Mouse (Mus musculus): ENCODE data around the gene Tmem178b.

The Tmem178b gene

DNA sequence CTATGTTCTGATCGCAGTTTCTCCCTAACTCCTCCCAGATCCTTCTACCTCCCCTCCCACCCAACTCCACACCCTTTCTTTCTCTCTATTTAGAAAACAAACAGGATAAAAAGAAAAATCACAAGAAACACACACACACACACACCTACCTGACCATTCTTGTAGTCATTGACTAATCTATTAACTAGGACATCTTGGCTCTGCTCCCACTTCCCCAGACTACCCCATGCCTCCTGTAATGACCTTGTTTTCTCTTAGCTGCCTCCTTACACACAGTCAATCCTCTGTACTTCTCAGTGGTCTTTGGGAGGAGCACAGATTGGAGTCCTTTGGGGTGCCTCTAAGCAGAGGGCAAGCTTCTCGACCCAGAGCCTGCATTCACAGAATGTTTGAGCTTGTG is 367.6 kb downstream of the Tmem178b start:
- DNase-seq (ENCODE audit: extremely low read depth, low read depth, low spot score): no peak

DNA sequence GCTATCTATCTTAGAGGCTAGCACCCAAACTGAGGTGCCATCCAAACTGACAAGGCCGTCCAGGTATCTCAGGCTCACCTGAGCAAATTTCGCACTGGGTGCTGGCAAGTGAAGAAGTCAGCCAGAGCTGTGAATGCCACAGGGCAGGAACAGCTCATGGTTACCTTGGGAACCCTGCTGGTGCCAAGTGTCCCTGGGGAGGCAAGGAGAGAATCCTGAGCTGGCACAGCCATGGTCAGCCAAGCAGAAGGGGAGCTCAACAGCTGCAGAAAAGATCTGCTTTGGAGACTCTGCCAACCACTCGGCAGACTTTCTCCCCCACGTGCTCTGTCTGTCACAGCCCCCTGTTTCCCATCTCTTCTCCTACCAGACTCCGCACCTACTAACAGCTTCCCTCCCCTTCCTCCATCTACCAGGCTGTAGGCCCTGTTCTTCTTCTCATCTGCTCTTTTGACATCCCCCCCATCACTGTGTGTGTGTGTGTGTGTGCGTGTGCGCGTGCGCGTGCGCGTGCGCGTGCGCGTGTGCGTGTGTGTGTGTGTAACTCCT is 374.4 kb downstream of the Tmem178b start:
- DNase-seq (ENCODE audit: extremely low read depth, low read depth, low spot score): no peak

DNA sequence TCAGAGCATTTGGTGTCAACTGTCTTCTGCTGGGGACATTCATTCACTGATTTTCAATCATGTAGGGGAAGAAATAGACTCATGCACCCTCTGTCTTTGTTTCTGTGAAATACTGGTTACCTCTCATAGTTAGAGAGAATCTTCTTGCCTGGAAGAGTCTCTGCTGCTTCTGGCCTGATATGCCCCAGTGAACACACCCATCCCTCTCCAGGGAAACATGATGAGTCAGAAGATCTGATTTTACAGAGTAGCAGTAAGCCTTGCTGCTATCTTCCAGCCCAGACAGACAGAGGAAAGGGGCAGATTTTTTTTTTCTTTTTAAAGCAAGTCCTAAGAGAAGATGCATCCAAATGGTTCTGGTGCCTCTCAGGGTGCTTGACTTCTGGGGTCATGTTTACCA is 376.9 kb downstream of the Tmem178b start:
- DNase-seq (ENCODE audit: extremely low read depth, low read depth, low spot score): no peak

DNA sequence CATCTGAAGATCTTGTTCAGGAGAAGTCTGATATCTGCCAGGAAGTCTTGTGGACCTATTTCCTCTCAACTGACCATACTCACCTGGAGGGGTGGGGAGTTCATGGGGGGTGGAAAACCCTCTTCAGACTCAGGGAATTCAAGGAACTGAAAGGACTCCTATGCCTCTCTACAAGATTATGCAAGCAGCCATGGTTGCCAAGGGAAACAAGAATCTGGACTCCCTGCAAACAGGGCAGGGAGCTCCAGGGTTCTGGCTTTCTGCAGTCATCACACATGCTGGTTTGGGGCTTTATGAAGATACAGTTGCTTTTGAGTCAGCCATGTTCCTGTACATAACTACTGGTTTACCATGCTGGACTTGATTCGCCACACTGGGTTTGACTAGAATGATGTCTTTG is 390.6 kb downstream of the Tmem178b start:
- DNase-seq (ENCODE audit: extremely low read depth, low read depth, low spot score): no peak

DNA sequence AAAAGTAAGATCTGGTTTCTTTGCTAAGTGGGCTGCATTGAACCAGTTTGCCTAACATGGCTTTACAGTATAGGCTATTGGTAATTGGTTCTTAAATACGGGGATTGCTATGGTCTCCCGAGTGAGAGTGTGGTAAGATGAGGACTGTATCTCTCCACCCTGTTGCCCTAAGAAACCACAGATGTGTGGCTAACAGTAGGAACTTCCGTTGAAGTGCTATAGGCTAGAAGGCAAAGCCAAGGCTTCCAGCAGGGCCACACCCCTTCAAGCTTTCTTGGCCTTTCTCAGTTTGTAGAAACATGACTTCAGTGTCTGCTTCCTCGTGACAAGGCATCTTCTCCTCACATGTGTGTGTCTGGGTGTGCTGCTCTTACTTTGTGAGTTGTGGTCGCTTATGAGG is 427.6 kb downstream of the Tmem178b start:
- DNase-seq (ENCODE audit: extremely low read depth, low read depth, low spot score): no peak

DNA sequence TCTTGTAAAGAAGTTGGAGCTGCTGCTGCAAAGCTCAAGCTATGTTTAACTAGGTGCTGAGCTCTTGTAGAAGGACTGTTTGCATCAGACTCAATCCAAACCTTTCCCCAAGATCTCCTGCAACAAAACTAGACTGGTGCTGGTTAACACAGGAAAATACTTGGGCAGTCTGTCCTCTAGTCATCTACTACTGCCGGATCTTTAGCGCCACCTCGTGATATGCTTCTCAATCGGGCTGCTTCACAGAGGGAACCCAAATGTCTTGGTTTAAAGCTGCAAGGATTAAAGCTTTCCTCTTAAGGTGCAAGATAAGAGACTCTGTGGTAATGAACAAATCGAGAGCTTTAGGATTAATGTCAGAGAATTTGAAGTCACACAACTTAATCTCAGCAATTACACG is 430.3 kb downstream of the Tmem178b start:
- no peak for DNase-seq (ENCODE audit: extremely low read depth, low read depth, low spot score)
